Mouse (Mus musculus) ZHBTc4 (cell line): ENCODE measurements at regions not wholly inside any gene's neighbourhood (a gene's known extent, or its start where the extent isn't known, plus 50 kb on each side); places are given as distances from the start of the nearest gene placed in this dataset.
A peak's percentile ranks its signal among the peaks of the same experiment; 100 is the strongest.
"Not testable (repeated sequence)": the region's sequence is repeated elsewhere in the genome, so short reads cannot be mapped to it uniquely, and the experiment has no call there.

ENCODE experiments used
- DNase-seq: peaks from one replicate; pipeline ENCODE4 v3.0.0-alpha.2; 2011; ENCODE audit warnings: low read depth, low spot score

DNA sequence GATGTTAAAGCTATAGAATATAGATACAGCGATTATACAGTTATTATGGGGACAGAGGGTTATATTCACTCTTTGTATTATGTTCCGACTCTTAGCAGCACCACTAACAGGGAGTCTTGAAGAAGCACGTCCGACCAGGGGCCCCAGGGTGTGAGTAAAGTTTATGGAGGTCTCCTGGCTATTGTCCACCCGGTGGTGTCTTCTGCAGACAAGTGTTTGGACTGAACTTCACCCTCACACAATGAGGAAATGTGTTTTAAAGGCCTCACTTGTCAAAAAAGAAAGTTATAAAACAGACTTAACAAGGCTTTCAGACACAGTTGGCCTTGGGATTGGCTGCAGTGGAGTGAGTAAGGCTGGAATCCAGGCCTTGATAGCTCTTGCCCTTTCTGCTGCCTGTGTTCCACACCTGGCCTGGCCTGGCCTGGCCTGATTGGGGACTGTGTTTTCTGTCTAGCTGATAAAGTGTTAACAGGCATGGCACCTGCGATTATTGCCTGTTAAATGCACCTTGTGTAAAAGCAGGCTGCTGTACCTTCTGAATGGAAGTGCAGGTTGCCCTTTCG is 102.8 kb upstream of the Klf4 start:
- DNase-seq = no peak

DNA sequence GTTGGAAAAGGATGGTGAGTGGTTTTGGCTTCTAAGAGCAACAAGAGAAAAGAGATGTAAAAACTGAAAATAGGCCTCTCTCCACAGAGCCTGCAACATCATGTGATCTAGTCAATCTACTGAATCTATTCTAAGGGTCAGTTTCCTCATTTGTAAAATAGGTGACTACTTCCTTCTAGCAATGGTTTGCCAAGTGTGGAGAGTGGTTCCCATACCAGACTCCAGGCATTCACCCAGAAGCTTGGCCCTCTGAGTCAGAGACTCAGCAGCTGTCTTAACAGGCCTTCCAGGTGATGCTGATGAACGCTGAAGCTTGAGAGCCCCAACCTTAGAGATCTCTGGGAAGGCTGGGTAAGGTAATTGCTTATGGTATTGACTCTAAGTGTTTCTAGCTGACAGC is 98.9 kb upstream of the Klf4 start:
- no peak for DNase-seq

GRCm38 (mm10) chr4:55630215-55630614 is 97.9 kb upstream of the Klf4 start:
- not testable (repeated sequence) for DNase-seq

DNA sequence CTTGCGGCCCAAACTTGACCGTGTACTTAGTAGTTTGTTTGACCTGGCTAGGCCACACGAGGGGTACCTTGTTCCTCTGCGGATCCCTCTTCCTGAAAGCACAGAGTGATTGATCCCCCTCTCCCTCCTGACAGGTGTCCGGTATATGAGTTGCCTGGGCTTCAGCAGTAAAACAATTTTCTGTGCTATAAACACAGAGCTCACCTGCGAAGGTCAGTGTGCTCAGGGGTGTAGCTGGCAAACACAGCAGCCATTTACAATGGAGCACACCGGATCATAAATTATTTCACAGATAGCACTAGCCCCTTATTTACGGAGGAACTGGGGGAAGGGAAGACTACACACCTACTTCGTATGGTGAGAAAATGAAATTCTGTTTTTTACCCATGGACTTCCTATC is 92.5 kb upstream of the Klf4 start:
- no peak for DNase-seq

DNA sequence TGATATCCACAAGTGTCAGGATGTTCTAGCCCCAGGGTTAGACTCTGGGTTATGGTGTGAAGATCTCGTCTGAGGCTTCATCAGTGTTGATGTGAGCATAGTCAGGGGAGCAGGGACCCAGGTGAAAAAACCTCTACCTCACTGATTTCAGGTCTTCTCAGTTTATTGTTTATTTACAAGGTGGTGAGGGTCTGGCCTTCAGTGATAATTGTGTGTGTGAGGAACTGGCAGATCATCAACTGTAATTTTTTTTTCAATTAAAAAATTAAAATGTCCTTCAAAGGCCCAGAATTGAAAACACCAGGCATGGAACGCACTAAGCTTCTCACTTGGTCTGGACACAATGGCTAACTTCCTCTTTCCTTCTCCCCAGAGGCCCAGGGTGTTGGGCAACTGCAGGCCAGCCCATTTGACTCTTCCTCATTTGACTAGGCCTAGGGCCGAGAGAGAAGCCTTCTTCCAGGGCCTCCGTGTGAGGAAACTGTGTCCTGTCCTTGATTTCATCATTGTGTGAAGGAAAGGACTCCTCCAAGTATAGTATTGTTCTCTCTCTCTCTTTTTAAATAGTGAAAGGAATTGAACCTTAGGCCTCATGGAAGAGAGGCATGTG is 91.0 kb upstream of the Klf4 start:
- DNase-seq = no peak

GRCm38 (mm10) chr4:55622651-55623050 is 90.4 kb upstream of the Klf4 start:
- no peak for DNase-seq

GRCm38 (mm10) chr4:55619891-55620290 is 87.6 kb upstream of the Klf4 start:
- DNase-seq = no peak

GRCm38 (mm10) chr4:55615808-55616207 is 83.5 kb upstream of the Klf4 start:
- DNase-seq = no peak

- DNase-seq = no peak
These were observed 81.3 kb upstream of the Klf4 start for GRCm38 (mm10) chr4:55613523-55613922.

GRCm38 (mm10) chr4:55610998-55611397 is 78.7 kb upstream of the Klf4 start:
- no peak for DNase-seq

- DNase-seq = no peak
These were observed 76.9 kb upstream of the Klf4 start for GRCm38 (mm10) chr4:55609214-55609613.

GRCm38 (mm10) chr4:55605541-55605940 is 73.3 kb upstream of the Klf4 start:
- DNase-seq = no peak

GRCm38 (mm10) chr4:55604915-55605314 is 72.6 kb upstream of the Klf4 start:
- DNase-seq = no peak

- no peak for DNase-seq
These were observed 71.7 kb upstream of the Klf4 start for GRCm38 (mm10) chr4:55603821-55604435.

DNA sequence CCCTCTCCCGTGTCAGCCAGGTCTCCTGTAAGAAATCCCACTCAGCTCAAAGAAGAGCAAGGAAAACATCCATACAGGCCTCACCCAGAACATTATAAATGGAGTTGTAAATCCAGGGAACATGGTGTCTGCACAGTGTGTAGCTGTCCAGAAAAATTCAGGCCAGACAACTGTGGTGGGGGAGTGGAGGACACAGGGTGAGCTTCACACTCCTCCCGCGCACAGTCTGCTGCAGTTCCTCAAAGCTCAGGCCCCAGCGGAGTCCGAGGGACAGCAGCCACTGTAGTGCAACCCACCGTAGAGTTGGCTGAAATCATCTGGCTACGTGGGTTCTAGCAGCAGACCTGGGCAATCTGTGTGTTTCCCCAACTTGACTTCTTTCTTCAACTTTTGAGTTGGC is 62.9 kb upstream of the Klf4 start:
- no peak for DNase-seq

DNA sequence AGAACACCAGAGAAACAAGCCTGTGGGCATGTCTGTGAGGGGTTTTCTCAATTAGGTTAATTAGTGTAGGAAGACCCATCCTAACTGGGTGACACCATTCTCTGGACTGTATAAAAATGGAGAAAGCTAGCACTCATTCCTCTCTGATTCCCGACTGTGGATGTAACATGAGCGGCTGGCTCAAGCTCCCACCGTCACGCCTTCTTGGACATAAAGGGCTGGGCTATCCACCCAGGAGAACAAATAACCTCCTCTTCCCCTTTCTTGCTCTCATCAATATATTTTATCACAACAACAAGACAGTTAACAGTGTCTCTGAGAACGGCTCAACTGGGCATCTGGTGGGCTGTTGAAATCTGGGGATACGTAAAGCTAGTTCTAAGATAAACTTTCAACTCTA is 62.4 kb upstream of the Klf4 start:
- DNase-seq = peak; percentile 7

DNA sequence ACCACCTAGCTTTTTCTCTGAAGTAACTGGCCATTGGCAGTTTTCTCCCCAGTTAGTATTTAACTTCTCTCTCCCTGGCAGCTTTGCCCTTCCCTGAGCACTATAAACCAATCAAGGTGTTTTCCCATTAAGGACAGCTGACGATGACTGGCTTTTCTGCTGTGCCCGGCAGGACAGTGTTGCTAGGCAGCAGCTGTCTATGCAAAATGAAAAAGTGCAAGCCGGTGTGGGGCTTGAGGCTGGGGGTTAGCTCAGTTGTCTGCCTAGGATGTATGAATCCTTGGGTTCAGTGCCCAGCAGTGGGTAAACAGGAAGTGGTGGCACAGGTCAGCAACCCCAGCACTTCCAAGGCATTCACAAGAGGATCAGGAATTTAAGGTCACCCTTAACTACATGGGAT is 60.9 kb upstream of the Klf4 start:
- no peak for DNase-seq

DNA sequence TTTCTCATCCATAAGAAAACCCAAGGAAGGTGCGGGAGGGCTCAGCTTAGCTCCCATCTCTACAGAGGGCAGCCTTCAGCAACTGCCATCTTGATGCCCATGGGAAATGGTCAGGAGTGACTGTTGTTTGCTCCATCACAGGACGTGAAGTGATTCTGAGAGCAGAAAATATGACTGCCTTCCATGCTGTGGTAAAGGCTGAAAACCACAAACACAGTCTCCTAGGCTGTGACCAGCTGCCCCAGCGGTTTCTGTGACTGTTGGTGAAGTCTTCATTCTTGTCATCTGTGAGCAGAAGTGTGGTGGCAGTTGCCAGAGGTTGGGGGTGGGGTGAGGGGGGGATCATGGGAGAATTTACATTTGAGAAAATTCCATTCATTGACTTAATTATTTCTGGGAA is 53.9 kb upstream of the Klf4 start:
- no peak for DNase-seq

DNA sequence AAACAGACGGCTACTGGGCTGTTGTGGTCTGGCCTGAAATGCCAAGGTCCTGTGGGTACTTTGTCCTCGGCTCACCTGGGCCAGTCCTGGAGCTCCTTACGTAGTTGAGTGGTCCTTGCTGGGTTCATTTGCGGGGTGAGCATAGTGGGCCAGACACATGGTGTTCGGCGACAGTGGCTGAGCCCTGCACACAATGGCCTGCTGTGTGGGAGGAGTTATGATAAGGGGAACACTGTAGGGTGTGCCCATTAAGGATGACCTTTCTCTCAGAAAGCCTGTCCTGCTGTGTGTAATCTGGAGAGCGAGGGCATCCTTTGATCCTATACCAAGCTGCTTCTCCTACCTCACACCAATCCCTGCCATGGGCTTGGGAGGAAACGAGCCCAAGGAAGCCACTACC is 51.3 kb upstream of the Klf4 start:
- DNase-seq = peak; percentile 41
